Mouse (Mus musculus) mesoderm, embryonic 11.5 days (tissue): ENCODE measurements around the gene Adamts17.

Experiments
- DNase-seq: peaks from one replicate; pipeline ENCODE4 v3.0.0-alpha.2; 2012; ENCODE audit warnings: low read depth, low spot score

The Adamts17 gene

DNA sequence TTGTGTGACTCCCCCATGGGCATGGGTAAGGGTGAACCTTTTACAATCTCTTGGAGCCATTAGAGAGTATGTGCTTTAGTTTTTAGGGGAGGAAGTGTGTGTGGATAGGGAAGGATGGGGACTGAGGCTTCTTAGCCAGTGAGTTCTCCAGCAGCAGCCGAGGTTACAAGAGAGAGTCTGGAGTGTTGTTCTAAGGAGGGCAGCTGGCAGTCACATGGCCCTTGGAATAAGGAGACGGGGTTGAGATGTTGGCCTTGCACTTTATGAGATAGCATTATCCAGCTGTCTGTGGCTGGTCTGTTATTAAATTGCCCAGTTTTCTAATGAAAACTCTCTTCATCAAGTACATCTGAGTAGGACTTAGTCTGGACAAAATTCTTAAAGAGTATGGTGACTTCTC, 4.3 kb downstream of the Adamts17 start:
- no peak for DNase-seq

DNA sequence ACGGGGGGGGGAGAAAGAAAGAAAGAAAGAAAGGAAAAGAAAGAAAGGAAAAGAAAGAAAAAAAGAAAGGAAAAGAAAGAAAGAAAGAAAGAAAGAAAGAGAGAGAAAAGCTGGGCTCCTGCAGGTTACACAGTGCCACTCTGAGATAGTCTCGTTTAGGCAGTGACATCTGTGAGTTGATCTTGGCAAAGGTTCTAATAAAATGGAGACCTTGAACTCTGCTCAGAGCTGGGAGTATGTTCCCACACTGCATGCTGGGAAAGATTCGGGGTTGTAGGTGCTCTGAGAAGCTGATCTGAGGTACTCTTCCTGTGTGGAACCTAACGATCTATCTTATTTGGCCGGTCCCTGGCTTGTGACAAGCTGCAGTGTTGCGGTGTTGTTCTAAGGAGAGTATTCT, 7.0 kb downstream of the Adamts17 start:
- DNase-seq, result no peak

DNA sequence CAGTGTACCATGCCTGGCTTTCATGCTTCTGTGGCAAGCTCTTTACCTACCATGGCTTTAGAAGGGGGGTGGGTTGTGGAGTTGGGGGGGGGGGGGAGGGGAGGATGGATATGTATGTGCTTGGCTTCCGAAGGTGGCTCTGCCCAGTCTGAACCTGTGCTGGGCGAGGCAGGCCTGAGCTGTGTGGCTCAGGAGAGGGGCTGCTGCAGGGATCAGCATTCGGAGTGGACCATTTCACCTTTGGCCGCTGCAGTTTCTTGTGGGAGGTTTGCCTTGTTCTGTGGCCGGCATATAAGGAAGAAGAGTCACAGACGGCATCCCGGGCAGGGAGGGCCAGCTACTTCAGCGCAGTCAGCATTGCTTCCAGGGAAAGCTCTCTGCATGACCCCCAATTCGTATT, 7.8 kb downstream of the Adamts17 start:
- DNase-seq, result no peak

DNA sequence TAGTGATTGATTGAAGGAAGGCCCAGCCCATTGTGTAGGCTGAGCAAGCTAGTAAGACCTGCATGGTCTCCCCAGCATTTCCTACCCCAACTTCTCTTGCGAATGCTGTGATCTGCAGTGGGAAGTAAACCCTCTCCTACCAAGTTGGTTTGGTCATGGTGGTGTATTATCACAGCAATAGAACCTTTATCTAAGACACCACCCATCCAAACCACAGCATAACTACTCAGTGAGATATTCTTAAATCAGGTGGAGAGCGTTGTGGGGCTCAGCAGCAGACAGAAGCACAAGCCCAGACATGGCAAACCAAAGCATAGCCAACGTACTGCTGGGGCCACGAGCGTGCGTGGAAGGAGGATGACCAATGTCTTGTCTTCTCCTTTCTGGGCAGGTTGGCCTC, 9.8 kb downstream of the Adamts17 start:
- no peak for DNase-seq

DNA sequence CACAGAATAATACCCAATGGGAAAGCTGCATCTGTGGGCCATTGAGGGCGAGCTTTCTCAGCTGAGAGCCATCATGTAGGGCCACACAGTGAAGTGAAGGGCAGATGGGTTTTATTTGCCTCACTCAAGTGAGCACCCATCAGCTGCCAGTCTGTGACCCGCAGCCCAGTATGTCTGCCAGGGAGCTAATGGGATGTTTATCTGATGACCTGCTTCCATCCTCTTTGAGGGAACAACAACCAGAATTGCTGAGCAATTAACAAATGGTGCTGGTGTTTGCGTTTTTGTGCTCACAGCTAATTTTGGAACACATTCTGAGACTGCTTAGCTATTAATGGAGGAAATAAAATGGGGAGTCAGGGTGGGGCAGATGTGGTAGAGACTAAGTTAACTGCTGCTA, 12.6 kb downstream of the Adamts17 start:
- DNase-seq, result no peak

DNA sequence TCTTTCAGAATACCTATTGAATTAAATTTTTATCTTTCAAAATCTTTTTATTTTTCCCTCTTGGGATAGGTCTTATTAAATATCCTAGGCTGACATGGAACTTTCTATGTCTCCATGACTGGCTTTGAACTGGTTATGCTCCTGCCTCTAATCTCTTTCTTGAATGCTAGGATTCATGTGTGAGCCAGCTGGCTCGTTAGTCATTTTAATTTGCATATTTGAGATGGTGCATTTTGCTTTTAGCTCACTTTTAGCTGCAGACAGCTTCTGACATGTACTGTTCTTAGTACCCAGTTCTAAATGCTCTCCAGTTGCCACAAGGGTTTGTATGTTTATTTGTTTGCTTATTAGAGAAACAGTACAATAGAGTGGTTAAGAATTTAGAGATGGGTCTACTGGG, 18.1 kb downstream of the Adamts17 start:
- no peak for DNase-seq

DNA sequence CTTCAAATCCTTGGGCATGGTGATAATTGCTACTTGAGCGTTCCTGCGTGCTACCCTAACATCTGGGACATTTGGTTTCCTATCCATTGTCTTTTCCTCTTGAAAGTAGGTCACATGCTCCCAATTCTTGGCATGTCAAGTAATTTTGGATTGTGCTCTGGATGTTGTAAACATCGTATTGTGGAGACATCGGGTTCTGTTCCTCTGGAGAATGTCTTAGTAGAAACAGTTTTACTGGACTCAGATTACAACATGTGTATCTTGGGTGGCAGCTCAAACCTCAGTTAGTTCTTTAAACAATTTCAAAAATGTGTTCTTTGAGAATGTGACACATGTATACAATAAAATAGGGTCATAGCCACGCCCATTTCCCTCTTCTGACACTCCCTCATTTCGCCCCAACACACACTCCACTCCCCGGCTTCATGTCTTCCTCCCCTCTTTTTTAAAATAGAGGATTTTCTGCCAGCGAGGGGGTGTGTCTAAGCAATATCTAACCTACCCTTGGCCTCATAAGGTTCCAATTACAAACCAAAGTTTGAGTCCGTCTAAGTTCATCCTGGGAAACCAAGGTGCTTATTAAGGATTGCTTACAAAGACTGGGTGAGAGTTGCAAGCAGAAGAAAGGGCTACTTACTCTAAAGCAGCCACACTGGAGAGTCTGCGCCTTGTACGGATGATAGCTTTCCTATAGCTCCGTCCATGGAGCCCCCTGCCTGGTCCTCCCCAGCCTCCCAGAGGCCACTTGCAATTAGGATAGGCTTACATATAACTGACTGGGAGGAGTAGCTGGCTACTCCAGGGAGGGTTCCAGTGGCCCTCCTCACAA, 18.9 kb downstream of the Adamts17 start:
- no peak for DNase-seq

DNA sequence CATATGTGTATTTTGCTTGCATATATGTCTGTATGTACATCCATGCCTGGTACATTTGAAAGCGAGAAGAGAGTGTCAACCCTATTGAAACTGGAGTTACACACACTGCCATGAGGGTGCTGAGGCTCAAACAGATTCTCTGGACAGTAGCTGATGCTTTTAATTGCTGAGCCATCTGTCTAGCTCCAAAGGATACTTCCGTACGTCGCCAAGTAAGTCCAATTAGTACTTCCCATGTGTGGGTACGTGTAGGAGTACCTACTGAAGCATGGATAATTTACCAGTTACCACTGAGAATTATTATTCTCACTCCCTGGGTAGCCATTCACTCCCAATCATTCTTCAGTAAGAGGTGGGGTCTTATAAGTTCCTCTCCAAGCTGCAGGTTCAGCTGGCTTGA, 19.7 kb downstream of the Adamts17 start:
- no peak for DNase-seq

DNA sequence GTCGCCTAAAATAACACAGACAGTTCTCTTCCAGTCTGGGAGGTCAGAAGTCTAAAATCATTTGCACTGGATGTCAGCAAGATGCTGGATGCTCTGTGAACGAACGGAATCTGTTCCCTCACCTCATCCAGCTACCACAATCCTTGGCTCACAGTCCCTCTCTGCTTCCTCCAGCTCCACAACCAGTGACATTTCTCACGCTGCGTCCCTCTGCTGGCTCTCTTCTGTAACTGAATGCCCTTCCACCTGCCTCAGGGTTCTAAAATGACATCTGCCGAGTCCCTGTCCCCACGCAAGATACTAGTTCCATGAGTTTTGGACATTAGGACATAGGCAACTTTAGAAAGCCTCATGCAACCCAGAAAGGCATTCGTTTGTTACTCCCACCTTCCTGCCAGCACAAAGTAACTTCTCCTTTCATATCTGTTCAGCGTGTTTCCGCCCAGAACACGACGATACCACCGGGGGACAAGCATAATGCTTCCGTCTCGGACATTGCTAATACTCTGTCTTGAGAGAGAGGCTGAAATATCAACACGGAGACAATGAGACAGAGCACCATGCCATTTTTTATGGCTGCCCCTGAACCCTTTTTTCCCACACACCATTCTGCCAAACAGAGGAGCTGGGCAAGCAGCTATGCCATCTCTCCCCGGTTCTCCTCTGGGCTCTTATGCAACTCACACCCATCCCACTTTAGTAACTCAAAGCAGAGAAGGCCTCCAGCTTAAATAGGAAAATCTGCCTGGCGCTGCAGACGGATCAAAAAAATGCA, 27.6 kb downstream of the Adamts17 start:
- no peak for DNase-seq

DNA sequence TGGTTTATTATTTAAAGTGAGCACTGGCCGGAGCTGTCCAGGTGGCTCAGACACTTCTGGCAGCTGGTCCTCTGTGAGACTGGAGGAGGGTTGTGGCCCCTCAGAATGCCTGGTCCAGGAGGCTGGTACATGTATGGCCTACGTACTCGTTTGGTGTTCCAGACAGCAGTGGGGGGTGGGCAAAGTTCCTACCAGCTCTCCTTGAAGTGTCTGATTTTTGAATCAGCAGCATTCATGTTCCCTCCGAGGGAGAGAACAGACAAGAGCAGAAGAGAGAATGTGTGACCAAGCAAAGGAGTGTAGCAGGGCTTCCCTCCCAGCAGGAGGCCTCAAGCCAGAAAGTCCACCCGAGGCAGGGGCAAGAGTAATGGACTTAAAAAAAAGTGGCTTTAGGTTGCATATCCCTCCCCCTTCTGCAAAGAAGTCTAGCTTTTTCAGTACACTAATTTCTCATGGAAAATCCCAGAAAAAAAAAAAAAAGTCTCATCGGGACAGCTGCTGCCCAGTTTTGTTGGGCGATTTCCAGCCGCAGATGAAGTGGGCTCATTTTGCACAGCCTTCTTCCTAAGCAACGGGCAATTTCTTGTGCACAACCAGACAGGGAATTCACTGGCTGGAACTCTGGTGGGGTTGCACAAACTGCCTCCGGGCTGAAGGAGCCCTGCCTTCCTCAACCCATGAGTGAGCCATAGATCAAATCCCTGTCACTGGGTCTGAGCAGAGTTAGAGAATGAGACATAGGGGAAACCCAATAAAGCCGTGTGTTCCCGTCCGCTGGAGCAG, 28.4 kb downstream of the Adamts17 start:
- peak; percentile 58 for DNase-seq

DNA sequence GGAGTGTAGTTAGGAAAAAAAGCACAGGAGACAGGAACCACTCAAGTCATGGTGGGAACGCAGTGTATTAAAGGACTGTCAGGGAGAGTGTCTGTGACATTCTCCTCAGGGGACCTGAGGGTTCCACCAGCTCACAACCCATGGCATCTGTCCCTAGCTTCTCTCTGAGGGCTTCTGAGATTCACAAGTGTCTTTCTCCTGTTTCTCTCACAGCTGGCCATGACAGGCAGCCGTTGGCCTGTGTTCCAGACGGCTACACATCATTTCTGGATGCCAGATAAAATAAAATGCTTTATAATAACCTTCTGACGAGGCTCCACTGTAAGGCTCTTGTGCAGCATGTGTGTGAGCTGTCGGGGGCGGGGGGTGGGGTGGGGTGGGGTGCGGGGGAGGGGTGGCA, 32.0 kb downstream of the Adamts17 start:
- no peak for DNase-seq

DNA sequence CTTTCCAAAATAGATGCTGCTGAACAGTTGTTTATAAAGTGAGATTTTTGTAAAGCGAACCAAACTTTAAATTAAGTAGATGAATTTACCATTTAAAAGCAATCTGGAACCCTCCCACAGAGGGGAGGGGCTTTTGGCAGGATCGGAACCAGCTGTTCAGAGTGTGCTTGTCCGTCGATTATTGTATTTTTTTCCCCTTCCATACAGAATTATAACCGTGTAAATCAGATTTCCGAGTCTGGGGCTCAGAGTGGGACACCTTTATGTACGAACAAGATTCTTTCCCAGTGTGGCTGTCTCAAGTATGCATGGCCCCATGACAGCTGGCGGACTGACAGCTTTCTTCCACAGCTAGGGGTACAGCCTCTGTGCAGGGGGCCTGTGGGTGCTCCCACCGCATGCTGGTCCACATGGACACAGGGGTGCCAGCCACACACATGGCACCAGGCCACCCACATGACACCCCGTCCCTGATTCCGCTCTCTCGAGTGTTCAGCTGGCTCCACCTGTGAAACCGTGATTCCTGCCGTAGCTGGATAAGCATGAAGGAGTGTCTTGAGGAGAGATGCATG, 32.5 kb downstream of the Adamts17 start:
- DNase-seq, result no peak

DNA sequence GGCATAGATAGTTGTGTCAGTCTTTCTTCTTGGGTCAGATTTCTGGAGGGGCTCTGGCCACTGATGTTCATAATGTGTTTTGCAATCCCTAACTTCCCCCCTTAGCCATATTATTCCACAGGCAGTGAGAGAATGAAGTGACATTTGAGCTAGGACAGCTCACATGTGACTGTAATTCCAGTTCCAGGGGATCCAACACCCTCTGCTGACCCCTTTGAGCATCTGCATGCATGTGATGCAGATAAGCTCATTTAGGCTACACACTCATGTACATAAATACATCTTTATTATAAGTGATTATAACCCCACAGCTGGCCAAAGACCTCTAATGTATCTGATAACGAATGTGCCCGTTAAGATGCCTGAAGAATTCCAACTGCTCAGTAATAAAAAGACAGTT, 33.7 kb downstream of the Adamts17 start:
- DNase-seq, result no peak

DNA sequence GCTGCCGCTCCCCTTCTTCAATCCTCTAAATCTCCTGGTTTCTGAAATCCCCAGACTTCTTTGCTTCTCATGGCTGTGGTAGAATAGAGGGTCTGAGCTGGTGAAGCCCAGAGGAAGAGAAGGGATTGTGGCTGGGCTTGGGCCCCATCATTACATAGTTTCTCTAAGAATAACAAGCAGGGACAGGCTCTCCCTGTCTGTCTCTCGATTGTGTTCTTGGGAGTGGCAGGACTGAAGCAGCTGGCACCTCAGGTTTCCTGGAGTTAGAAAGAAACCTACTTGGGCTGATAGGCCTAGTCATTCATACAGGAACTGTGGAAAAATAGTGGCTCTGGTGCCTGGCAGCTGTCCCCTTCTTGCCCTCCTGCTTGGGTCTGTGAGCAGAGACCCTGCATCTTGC, 51.9 kb downstream of the Adamts17 start:
- DNase-seq, result no peak

DNA sequence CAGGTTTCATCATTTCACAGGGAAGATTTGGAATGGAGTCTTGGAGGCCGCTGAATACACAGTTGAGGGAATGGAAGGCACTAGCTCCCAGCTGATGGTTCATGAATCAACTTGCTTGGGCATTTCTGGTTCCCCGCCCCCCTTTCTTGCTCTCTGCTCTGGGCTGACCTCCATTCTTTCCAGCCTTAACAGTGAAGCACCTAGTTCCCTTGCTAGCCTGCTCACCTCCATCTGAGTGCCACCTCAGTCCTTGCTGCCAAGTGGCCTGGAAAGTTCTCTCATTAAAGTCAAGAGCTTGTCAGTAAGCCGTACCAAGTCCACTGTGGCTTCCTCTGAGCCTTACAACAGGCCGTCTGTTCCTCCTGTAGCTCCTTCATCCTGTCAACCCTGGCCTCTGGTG, 52.6 kb downstream of the Adamts17 start:
- no peak for DNase-seq

DNA sequence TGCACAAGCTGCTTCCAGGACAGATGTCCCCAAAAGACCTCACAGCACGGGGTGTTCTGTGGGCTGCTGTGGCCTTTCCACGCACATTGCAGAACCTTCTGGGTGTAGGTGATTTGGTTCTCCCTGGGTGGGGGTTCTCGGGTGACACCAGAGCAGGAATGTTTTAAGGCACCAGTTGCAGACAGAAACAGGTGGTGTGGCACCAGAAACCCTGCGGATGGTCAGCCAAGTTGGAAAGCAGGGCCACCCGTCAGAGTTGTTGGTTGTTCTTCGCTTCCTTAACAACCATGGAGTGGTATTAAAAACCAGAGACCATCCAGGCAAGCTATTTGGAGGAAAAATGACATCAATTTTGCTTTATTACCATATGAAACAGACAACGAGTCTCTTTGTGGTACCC, 62.8 kb downstream of the Adamts17 start:
- DNase-seq, result no peak

DNA sequence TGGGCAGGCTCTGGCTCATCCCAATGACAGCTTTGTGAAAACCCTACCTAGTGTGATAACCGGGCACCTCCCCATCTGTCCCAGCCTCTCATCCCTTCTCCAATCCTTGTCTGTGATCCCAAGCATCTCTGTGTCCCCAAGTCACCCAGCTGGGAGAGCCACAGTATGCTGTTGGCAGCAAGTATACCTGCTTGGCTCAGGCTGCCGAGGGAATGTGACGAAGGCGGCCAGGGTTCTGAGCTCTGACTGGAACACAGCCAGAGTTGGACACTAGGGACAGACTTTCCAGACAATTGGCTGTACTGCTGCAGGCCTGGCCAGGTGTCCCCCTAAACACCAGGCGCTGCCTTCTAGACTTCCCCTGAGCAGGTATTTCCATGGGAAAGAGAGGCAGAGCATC, 63.5 kb downstream of the Adamts17 start:
- DNase-seq, result no peak

DNA sequence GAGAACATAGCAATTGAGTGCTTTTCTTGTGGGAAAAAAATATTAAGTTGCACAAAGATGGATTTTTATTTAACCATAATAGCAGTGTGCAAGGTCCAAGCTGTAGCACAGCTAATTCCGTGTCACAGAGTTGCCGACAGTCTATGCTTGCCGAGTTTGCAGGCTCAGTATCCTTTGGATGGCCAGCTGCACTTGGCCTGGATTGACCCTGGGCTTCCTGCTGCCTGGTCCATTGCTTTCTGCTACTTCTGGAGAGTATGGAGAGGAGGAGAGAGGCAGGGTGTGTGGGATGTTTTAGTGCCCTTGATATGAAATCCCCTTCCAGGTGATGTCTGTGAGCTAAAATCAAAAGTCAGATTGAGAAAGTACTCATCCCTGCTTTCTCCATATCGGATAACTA, 66.4 kb downstream of the Adamts17 start:
- DNase-seq, result no peak

DNA sequence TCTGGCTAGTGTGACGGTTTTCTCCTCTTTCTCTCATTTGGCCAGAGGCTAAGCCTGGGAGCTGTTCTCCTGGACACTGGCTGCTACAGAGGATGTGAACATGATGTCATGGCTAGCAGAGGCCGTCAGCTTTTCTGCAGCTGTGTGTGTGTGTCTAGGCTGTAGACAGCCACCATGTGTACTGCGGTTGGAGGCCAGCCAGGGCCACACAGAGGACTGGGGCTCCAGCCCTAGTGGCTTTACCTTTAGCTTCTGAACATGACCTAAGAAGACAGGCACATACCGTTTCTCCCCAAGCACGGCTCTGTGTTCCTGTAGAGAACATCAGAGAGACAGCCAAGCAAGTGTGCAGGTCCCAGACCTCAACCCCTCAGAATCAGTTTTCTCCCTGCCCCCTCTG, 73.3 kb downstream of the Adamts17 start:
- peak; percentile 25 for DNase-seq

DNA sequence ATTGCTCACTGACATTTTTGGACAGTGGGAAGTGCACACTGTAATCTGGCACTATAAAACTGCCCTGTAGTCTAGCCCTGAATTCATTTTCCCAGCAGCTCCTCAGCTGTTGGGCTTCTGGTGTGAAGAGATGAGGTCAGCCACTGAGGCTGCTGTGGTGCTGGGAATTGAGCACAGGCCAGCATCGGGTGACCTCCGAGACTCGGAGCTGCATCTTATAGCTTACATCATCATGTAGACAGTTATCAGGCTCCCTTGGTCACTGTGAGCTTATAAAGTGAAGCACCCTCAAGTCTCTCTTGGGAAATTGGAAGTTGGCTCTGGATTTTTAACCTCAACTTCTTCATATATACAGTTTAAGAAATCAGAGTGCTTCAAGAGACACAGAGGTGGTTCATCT, 84.1 kb downstream of the Adamts17 start:
- DNase-seq, result no peak

DNA sequence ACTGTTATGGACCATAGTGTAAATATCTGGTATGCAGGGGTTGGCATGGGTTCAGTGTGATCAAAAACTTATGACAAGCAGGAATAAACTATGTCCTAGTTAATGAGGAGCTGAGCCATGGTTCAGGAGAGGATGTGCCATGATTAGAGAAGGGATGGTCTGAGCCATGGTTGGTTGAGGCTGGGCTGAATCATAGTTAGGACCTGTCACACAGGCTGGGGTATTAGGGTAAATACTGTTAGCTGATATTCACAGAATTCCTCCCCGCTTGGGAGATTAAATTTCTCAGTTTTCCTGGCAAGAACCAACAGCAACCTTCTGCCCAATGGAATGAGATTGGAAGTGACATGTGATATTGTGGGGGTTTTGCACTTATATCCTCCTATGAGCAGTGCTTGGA, 84.6 kb downstream of the Adamts17 start:
- no peak for DNase-seq

DNA sequence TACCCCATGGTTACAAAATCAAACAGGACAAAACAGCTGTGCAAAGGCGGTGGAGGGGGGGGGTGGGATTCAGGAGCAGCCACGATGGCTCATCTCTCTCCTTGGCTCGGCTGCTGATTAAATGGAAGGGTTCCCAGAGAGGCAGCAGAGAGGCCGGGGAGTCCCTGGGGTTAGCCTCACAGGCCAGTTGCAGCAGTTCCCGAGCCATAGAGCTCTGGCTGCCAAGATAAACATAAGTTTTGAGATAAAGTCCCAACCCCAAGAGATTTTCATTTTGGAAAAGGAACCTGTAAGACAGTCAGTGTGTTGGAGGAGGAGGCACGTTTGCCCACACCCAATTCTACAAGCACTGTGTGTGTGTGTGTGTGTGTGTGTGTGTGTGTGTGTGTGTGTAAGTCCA, 89.7 kb downstream of the Adamts17 start:
- no peak for DNase-seq
